Mouse (Mus musculus) kidney, adult 18-20 months (tissue): ENCODE measurements around the gene Ccni.

Source experiments
- DNase-seq: peaks from one replicate; pipeline ENCODE4 v3.0.0; 2021

Ccni gene

GRCm38 (mm10) chr5:93190428-93190827 is 15.9 kb downstream of the Ccni start:
- DNase-seq: no peak

GRCm38 (mm10) chr5:93189607-93190006 is 16.7 kb downstream of the Ccni start:
- no peak for DNase-seq

GRCm38 (mm10) chr5:93184548-93184947 is 21.7 kb downstream of the Ccni start:
- DNase-seq: no peak

- DNase-seq: no peak
Observed at GRCm38 (mm10) chr5:93183311-93183710, 23.0 kb downstream of the Ccni start.

- DNase-seq: no peak
Observed at GRCm38 (mm10) chr5:93180252-93180651, 26.0 kb downstream of the Ccni start.

GRCm38 (mm10) chr5:93178616-93179015 is 27.7 kb downstream of the Ccni start:
- no peak for DNase-seq

- no peak for DNase-seq
Observed at GRCm38 (mm10) chr5:93174675-93175074, 31.6 kb downstream of the Ccni start.

- no peak for DNase-seq
Observed at GRCm38 (mm10) chr5:93172536-93172935, 33.8 kb downstream of the Ccni start.

GRCm38 (mm10) chr5:93171420-93171819 is 34.9 kb downstream of the Ccni start:
- DNase-seq: no peak

GRCm38 (mm10) chr5:93168654-93169053 is 37.6 kb downstream of the Ccni start:
- no peak for DNase-seq

- no peak for DNase-seq
Observed at GRCm38 (mm10) chr5:93167919-93168516, 38.3 kb downstream of the Ccni start.

GRCm38 (mm10) chr5:93163541-93163940 is 42.8 kb downstream of the Ccni start:
- peak; percentile 67 for DNase-seq

- DNase-seq: no peak
Observed at GRCm38 (mm10) chr5:93154401-93154800, 51.9 kb downstream of the Ccni start.

- no peak for DNase-seq
Observed at GRCm38 (mm10) chr5:93152451-93152850, 53.8 kb downstream of the Ccni start.

- no peak for DNase-seq
Observed at GRCm38 (mm10) chr5:93151985-93152384, 54.3 kb downstream of the Ccni start.

GRCm38 (mm10) chr5:93149969-93150777 is 56.1 kb downstream of the Ccni start:
- no peak for DNase-seq

- DNase-seq: no peak
Observed at GRCm38 (mm10) chr5:93145504-93145903, 60.8 kb downstream of the Ccni start.

GRCm38 (mm10) chr5:93144874-93145273 is 61.4 kb downstream of the Ccni start:
- DNase-seq: no peak

- no peak for DNase-seq
Observed at GRCm38 (mm10) chr5:93143360-93144091, 62.8 kb downstream of the Ccni start.

GRCm38 (mm10) chr5:93140747-93141146 is 65.5 kb downstream of the Ccni start:
- DNase-seq: no peak

GRCm38 (mm10) chr5:93139350-93139749 is 66.9 kb downstream of the Ccni start:
- no peak for DNase-seq

- no peak for DNase-seq
Observed at GRCm38 (mm10) chr5:93136956-93137586, 69.2 kb downstream of the Ccni start.

- no peak for DNase-seq
Observed at GRCm38 (mm10) chr5:93135368-93136107, 70.8 kb downstream of the Ccni start.
